Mouse (Mus musculus) kidney, embryonic 15.5 days (tissue): Measurements from ENCODE around the gene Scarb1. TPM values are rescaled to one million over a fixed set of nuclear protein-coding genes. Genes with fewer than 3 reads are reported as not detected.

Experiments used
- ATAC-seq: fragments of 200-750 bp; cut with Nextera tagmentation; replicated peaks from 2 replicates; pipeline ENCODE4 v1.8.0; 2017; ENCODE audit warnings: moderate TSS enrichment; ENCODE audit not compliant: low FRiP score
- H3K27ac ChIP-seq: fragments of 300-500 bp; sonication (generic); 2 replicates; pipeline ENCODE4 v1.5.1; 2015; ENCODE audit warnings: mild to moderate bottlenecking, inconsistent platforms
- H3K27me3 ChIP-seq: fragments of 300-500 bp; sonication (generic); 2 replicates; pipeline ENCODE4 v1.6.1; 2015; ENCODE audit warnings: inconsistent platforms
- H3K36me3 ChIP-seq: fragments of 300-500 bp; sonication (generic); 2 replicates; pipeline ENCODE4 v1.6.1; 2015; ENCODE audit warnings: inconsistent platforms
- H3K4me1 ChIP-seq: fragments of 300-500 bp; sonication (generic); 2 replicates; pipeline ENCODE4 v1.6.1; 2015; ENCODE audit warnings: inconsistent platforms
- H3K4me2 ChIP-seq: fragments of 300-500 bp; sonication (generic); 2 replicates; pipeline ENCODE4 v1.6.1; 2015; ENCODE audit warnings: moderate library complexity, mild to moderate bottlenecking, inconsistent platforms
- H3K4me3 ChIP-seq: fragments of 300-500 bp; sonication (generic); replicated peaks from 2 replicates; pipeline ENCODE4 v1.5.1; 2015; ENCODE audit warnings: mild to moderate bottlenecking, inconsistent platforms
- H3K9ac ChIP-seq: fragments of 300-500 bp; sonication (generic); 2 replicates; pipeline ENCODE4 v1.6.1; 2015; ENCODE audit warnings: mild to moderate bottlenecking, inconsistent platforms
- H3K9me3 ChIP-seq: fragments of 300-500 bp; sonication (generic); replicated peaks from 2 replicates; pipeline ENCODE4 v1.6.1; 2016; ENCODE audit warnings: inconsistent platforms
- WGBS: fragments of 180-500 bp; shearing (Covaris S2); methylation state at CpG from one replicate; pipeline ENCODE4 v1.1.7; 2015; ENCODE audit warnings: mixed read lengths; 5-methylcytosine and 5-hydroxymethylcytosine counted together
- polyA plus RNA-seq: library from polyadenylated mRNA; unstranded; fragments of >200 nt; fragmentation: Nextera tagmentation; extraction: Ambion mirVana; gene quantifications from 2 replicates; pipeline ENCODE4 v1.2.1, GENCODE M21; 2015

The Scarb1 gene
- polyA plus RNA-seq, 1 experiment from 2014 or later: 97.9 TPM

GRCm38 (mm10) chr5:125358270-125358608, 17.3 kb upstream of the Scarb1 start:
- no peak for ATAC-seq
- H3K9me3 ChIP-seq: no peaks in the 10 kb centered on the region
- no peak overlapping the region for H3K9ac ChIP-seq
- H3K4me2 ChIP-seq: no peak overlapping the region
- no peaks in the 10 kb centered on the region for H3K27me3 ChIP-seq
- H3K4me1 ChIP-seq: peaks cover 21% of the 10 kb centered on the region; the same call in 1 of the 2 replicates
- H3K27ac ChIP-seq: no peak overlapping the region
- H3K4me3 ChIP-seq: no peak overlapping the region
- H3K36me3 ChIP-seq: no peaks in the 10 kb centered on the region
- WGBS: 74% methylated on average over 5 of the region's 5 CpGs

- no peak overlapping the region for H3K27ac ChIP-seq
- H3K9ac ChIP-seq: no peak overlapping the region
- H3K36me3 ChIP-seq: no peaks in the 10 kb centered on the region
- H3K27me3 ChIP-seq: no peaks in the 10 kb centered on the region
- no peaks in the 10 kb centered on the region for H3K9me3 ChIP-seq
- ATAC-seq: no peak
- H3K4me1 ChIP-seq: peaks cover 21% of the 10 kb centered on the region; the same call in 1 of the 2 replicates
- WGBS: 73% methylated on average over 12 of the region's 12 CpGs
- H3K4me2 ChIP-seq: no peak overlapping the region
- no peak overlapping the region for H3K4me3 ChIP-seq
Measured at GRCm38 (mm10) chr5:125357543-125358269, 16.8 kb upstream of the Scarb1 start.

GRCm38 (mm10) chr5:125355650-125356049, 14.8 kb upstream of the Scarb1 start:
- Histone ChIP-seq H3K9ac (no peak overlapping the region), H3K9me3 (no peaks in the 10 kb centered on the region), H3K27me3 (no peaks in the 10 kb centered on the region), H3K4me2 (no peak overlapping the region), H3K4me3 (no peak overlapping the region), H3K4me1 (peaks cover 16% of the 10 kb centered on the region; the same call in 1 of the 2 replicates), H3K27ac (no peak overlapping the region), H3K36me3 (no peaks in the 10 kb centered on the region)
- WGBS: 32% methylated on average over 7 of the region's 7 CpGs
- 0 out of 2 replicates have a peak, but pooled peaks have one; percentile 16 for ATAC-seq

- ATAC-seq: no peak
- Histone ChIP-seq H3K9me3 (no peaks in the 10 kb centered on the region), H3K4me1 (peaks cover 16% of the 10 kb centered on the region; the same call in 1 of the 2 replicates), H3K4me2 (no peak overlapping the region), H3K36me3 (no peaks in the 10 kb centered on the region), H3K27ac (no peak overlapping the region), H3K9ac (no peak overlapping the region), H3K27me3 (no peaks in the 10 kb centered on the region), H3K4me3 (no peak overlapping the region)
- whole genome bisulfite sequencing: 52% methylated on average over 7 of the region's 7 CpGs
Measured at GRCm38 (mm10) chr5:125354885-125355492, 14.1 kb upstream of the Scarb1 start.

- H3K9me3 ChIP-seq: no peaks in the 10 kb centered on the region
- no peak overlapping the region for H3K4me2 ChIP-seq
- WGBS: 94% methylated on average over 5 of the region's 5 CpGs
- no peaks in the 10 kb centered on the region for H3K36me3 ChIP-seq
- H3K9ac ChIP-seq: no peak overlapping the region
- no peak overlapping the region for H3K4me3 ChIP-seq
- no peaks in the 10 kb centered on the region for H3K27me3 ChIP-seq
- peaks cover 12% of the 10 kb centered on the region; the same call in 1 of the 2 replicates for H3K4me1 ChIP-seq
- no peak overlapping the region for H3K27ac ChIP-seq
- no peak for ATAC-seq
Measured at GRCm38 (mm10) chr5:125352781-125353294, 11.9 kb upstream of the Scarb1 start.

- Histone ChIP-seq H3K9ac (no peak overlapping the region), H3K27ac (no peak overlapping the region), H3K9me3 (no peaks in the 10 kb centered on the region), H3K27me3 (no peaks in the 10 kb centered on the region), H3K4me3 (no peak overlapping the region), H3K4me2 (no peak overlapping the region), H3K36me3 (no peaks in the 10 kb centered on the region), H3K4me1 (peaks cover 12% of the 10 kb centered on the region; the same call in 1 of the 2 replicates)
- WGBS: 93% methylated on average over 5 of the region's 5 CpGs
- ATAC-seq: no peak
Measured at GRCm38 (mm10) chr5:125351939-125352338, 11.0 kb upstream of the Scarb1 start.

- H3K4me2 ChIP-seq: no peak overlapping the region
- no peak for ATAC-seq
- 74% methylated on average over 8 of the region's 8 CpGs for WGBS
- no peak overlapping the region for H3K9ac ChIP-seq
- H3K27me3 ChIP-seq: no peaks in the 10 kb centered on the region
- no peak overlapping the region for H3K4me3 ChIP-seq
- H3K36me3 ChIP-seq: no peaks in the 10 kb centered on the region
- H3K9me3 ChIP-seq: no peaks in the 10 kb centered on the region
- no peak overlapping the region for H3K27ac ChIP-seq
- peaks cover 11% of the 10 kb centered on the region; the same call in 1 of the 2 replicates for H3K4me1 ChIP-seq
Measured at GRCm38 (mm10) chr5:125351057-125351456, 10.2 kb upstream of the Scarb1 start.

GRCm38 (mm10) chr5:125349391-125349790, 8.5 kb upstream of the Scarb1 start:
- WGBS: 82% methylated on average over 3 of the region's 3 CpGs

GRCm38 (mm10) chr5:125348487-125348886, 7.6 kb upstream of the Scarb1 start:
- H3K4me1 ChIP-seq: no peaks in the 10 kb centered on the region
- H3K27ac ChIP-seq: no peak overlapping the region
- H3K9me3 ChIP-seq: no peaks in the 10 kb centered on the region
- no peak overlapping the region for H3K9ac ChIP-seq
- H3K4me3 ChIP-seq: no peak overlapping the region
- no peaks in the 10 kb centered on the region for H3K36me3 ChIP-seq
- 41% methylated on average over 8 of the region's 8 CpGs for WGBS
- H3K27me3 ChIP-seq: no peaks in the 10 kb centered on the region
- ATAC-seq: no peak
- no peak overlapping the region for H3K4me2 ChIP-seq

More at GRCm38 (mm10) chr5:125349391-125349790, 8.5 kb upstream of the Scarb1 start:
- H3K4me1 ChIP-seq: no peaks in the 10 kb centered on the region
- no peak overlapping the region for H3K4me3 ChIP-seq
- ATAC-seq: no peak
- H3K36me3 ChIP-seq: no peaks in the 10 kb centered on the region
- H3K9ac ChIP-seq: no peak overlapping the region
- H3K27me3 ChIP-seq: no peaks in the 10 kb centered on the region
- H3K27ac ChIP-seq: no peak overlapping the region
- no peaks in the 10 kb centered on the region for H3K9me3 ChIP-seq
- H3K4me2 ChIP-seq: no peak overlapping the region

GRCm38 (mm10) chr5:125348067-125348466, 7.2 kb upstream of the Scarb1 start:
- Histone ChIP-seq H3K4me1 (no peaks in the 10 kb centered on the region), H3K4me3 (no peak overlapping the region), H3K9ac (no peak overlapping the region), H3K4me2 (no peak overlapping the region), H3K27me3 (no peaks in the 10 kb centered on the region), H3K27ac (no peak overlapping the region), H3K36me3 (no peaks in the 10 kb centered on the region), H3K9me3 (no peaks in the 10 kb centered on the region)
- 70% methylated on average over 7 of the region's 7 CpGs for WGBS
- ATAC-seq: no peak

GRCm38 (mm10) chr5:125344296-125344695, 3.4 kb upstream of the Scarb1 start:
- Histone ChIP-seq H3K9me3 (no peaks in the 10 kb centered on the region), H3K36me3 (no peaks in the 10 kb centered on the region), H3K9ac (no peak overlapping the region), H3K4me3 (no peak overlapping the region), H3K27me3 (no peaks in the 10 kb centered on the region), H3K27ac (no peak overlapping the region), H3K4me2 (no peak overlapping the region), H3K4me1 (peaks cover 21% of the 10 kb centered on the region)
- WGBS: 89% methylated on average over 6 of the region's 6 CpGs
- no peak for ATAC-seq

- Histone ChIP-seq H3K9me3 (no peaks in the 10 kb centered on the region), H3K27me3 (no peaks in the 10 kb centered on the region), H3K4me1 (peaks cover 40% of the 10 kb centered on the region), H3K36me3 (no peaks in the 10 kb centered on the region), H3K4me3 (peak overlapping the region; percentile 75), H3K4me2 (peak overlapping the region; percentile 94), H3K27ac (no peak overlapping the region), H3K9ac (peak overlapping the region; percentile 11; the same call in 1 of the 2 replicates)
- ATAC-seq: 0 out of 2 replicates have a peak, but pooled peaks have one; percentile 10
- WGBS: 56% methylated on average over 14 of the region's 14 CpGs
Measured at GRCm38 (mm10) chr5:125341459-125342090, 681 bp upstream of the Scarb1 start.
